Mouse (Mus musculus) spleen, postnatal 14 days (tissue): ENCODE measurements around the gene Focad.

Source experiments
- DNase-seq, 2 experiments: peaks; one replicate each; pipeline ENCODE4 v3.0.0; 2021 to 2022; ENCODE audit warnings: low spot score in 2 of 2

Focad gene

GRCm38 (mm10) chr4:88400302-88400991 lies 306.0 kb downstream of the Focad start:
- no peak for DNase-seq

GRCm38 (mm10) chr4:88400992-88401313 lies 306.5 kb downstream of the Focad start:
- no peak for DNase-seq

GRCm38 (mm10) chr4:88402884-88403283 lies 308.5 kb downstream of the Focad start:
- DNase-seq, result no peak

GRCm38 (mm10) chr4:88406887-88407696 lies 312.7 kb downstream of the Focad start:
- DNase-seq, result no peak

GRCm38 (mm10) chr4:88409279-88409678 lies 314.9 kb downstream of the Focad start:
- no peak for DNase-seq

GRCm38 (mm10) chr4:88412331-88412730 lies 317.9 kb downstream of the Focad start:
- no peak for DNase-seq

GRCm38 (mm10) chr4:88415017-88415416 lies 320.6 kb downstream of the Focad start:
- DNase-seq, result no peak

GRCm38 (mm10) chr4:88419378-88419777 lies 324.9 kb downstream of the Focad start:
- no peak for DNase-seq

GRCm38 (mm10) chr4:88424563-88424962 lies 330.1 kb downstream of the Focad start:
- DNase-seq, result no peak

- no peak for DNase-seq
These were observed 333.3 kb downstream of the Focad start for GRCm38 (mm10) chr4:88427630-88428239.

GRCm38 (mm10) chr4:88432412-88433024 lies 338.1 kb downstream of the Focad start:
- no peak for DNase-seq

- DNase-seq, result no peak
These were observed 342.2 kb downstream of the Focad start for GRCm38 (mm10) chr4:88436593-88437165.

GRCm38 (mm10) chr4:88437166-88437565 lies 342.7 kb downstream of the Focad start:
- no peak for DNase-seq

- DNase-seq, result no peak
These were observed 343.5 kb downstream of the Focad start for GRCm38 (mm10) chr4:88437917-88438316.

GRCm38 (mm10) chr4:88438326-88438989 lies 344.0 kb downstream of the Focad start, which contains the start of gene Hacd4:
Gene Hacd4, minus strand, starts transcription at chr4:88438928.
- no peak for DNase-seq

GRCm38 (mm10) chr4:88438990-88439329 lies 344.5 kb downstream of the Focad start:
- no peak for DNase-seq

GRCm38 (mm10) chr4:88439669-88440123 lies 345.3 kb downstream of the Focad start:
- no peak for DNase-seq

GRCm38 (mm10) chr4:88440814-88441213 lies 346.4 kb downstream of the Focad start:
- DNase-seq, result no peak

- DNase-seq, result no peak
These were observed 354.5 kb downstream of the Focad start for GRCm38 (mm10) chr4:88448976-88449375.

- DNase-seq, result no peak
These were observed 355.8 kb downstream of the Focad start for GRCm38 (mm10) chr4:88450087-88450765.

- no peak for DNase-seq
These were observed 363.7 kb downstream of the Focad start for GRCm38 (mm10) chr4:88458093-88458492.
